Mouse (Mus musculus) forebrain, embryonic 11.5 days (tissue): ENCODE results near the gene Olfr92. TPM values are rescaled to one million over a fixed set of nuclear protein-coding genes. Genes with fewer than 3 reads are reported as not detected.

Experiments
- polyA plus RNA-seq: library from polyadenylated mRNA; unstranded; fragments of >200 nt; fragmentation: Nextera tagmentation; extraction: Ambion mirVana; gene quantifications from 2 replicates; pipeline ENCODE4 v1.2.1, GENCODE M21; 2014

Gene Olfr92
- polyA plus RNA-seq, 1 experiment from 2014 or later: not detected

Other genes starting within 250 kb of the Olfr92 start
- gene Trim40, start 230.0 kb downstream of the Olfr92 start, polyA plus RNA-seq: not detected in 2 replicates
- gene Trim31, start 222.0 kb downstream of the Olfr92 start, polyA plus RNA-seq: not detected in 2 replicates
- 0.33 and 0.44 TPM in 2 replicates for gene Rnf39, start 177.2 kb downstream of the Olfr92 start, polyA plus RNA-seq
- gene Ppp1r11, start 168.3 kb downstream of the Olfr92 start, polyA plus RNA-seq: 142 and 149 TPM in 2 replicates
- 83.2 and 86.6 TPM in 2 replicates for gene Znrd1, start 161.5 kb downstream of the Olfr92 start, polyA plus RNA-seq
- gene Znrd1as, start 161.5 kb downstream of the Olfr92 start, polyA plus RNA-seq: 10.2 and 10.5 TPM in 2 replicates
- not detected in 2 replicates for gene 2410137M14Rik, start 138.9 kb downstream of the Olfr92 start, polyA plus RNA-seq
- 0.73 and 1.1 TPM in 2 replicates for gene H2-M5, start 130.6 kb downstream of the Olfr92 start, polyA plus RNA-seq
- gene Zfp57, start 118.9 kb downstream of the Olfr92 start, polyA plus RNA-seq: 130 and 142 TPM in 2 replicates
- 0.39 TPM in 1 of 2 replicates, not detected in the other for gene Mog, start 96.7 kb downstream of the Olfr92 start, polyA plus RNA-seq
- 19.7 and 21.8 TPM in 2 replicates for gene Gabbr1, start 74.1 kb downstream of the Olfr92 start, polyA plus RNA-seq
- not detected in 2 replicates for gene Olfr90, start 31.6 kb downstream of the Olfr92 start, polyA plus RNA-seq
- 0.13 TPM in 2 replicates for gene Olfr91, start 21.8 kb downstream of the Olfr92 start, polyA plus RNA-seq
- gene Olfr93, start 41.4 kb upstream of the Olfr92 start, polyA plus RNA-seq: not detected in 2 replicates
- gene Ubd, start 73.8 kb upstream of the Olfr92 start, polyA plus RNA-seq: not detected in 2 replicates
- gene Olfr94, start 80.9 kb upstream of the Olfr92 start, polyA plus RNA-seq: not detected in 2 replicates
- not detected in 2 replicates for gene Olfr95, start 93.0 kb upstream of the Olfr92 start, polyA plus RNA-seq
- gene Olfr96, start 100.1 kb upstream of the Olfr92 start, polyA plus RNA-seq: not detected in 2 replicates
- not detected in 2 replicates for gene Olfr97, start 117.2 kb upstream of the Olfr92 start, polyA plus RNA-seq
- gene Olfr98, start 143.7 kb upstream of the Olfr92 start, polyA plus RNA-seq: not detected in 2 replicates
- gene H2-M3, start 150.1 kb upstream of the Olfr92 start, polyA plus RNA-seq: 1.7 and 2.5 TPM in 2 replicates
- gene Olfr99, start 163.4 kb upstream of the Olfr92 start, polyA plus RNA-seq: not detected in 2 replicates
- gene Olfr101, start 184.2 kb upstream of the Olfr92 start, polyA plus RNA-seq: not detected in 2 replicates
- not detected in 2 replicates for gene Olfr102, start 197.0 kb upstream of the Olfr92 start, polyA plus RNA-seq
- not detected in 2 replicates for gene Olfr103, start 219.6 kb upstream of the Olfr92 start, polyA plus RNA-seq
- not detected in 2 replicates for gene Olfr104-ps, start 239.5 kb upstream of the Olfr92 start, polyA plus RNA-seq